Mouse (Mus musculus): ENCODE data around the gene Grap.

GRCm38 (mm10) chr11:61701696-61702095, 48.6 kb downstream of the Grap start:
- no peak for TF ChIP-seq CTCF (IDR thresholded peaks at IDR 0.05; ENCODE audit: low read depth)
- no peak for TF ChIP-seq EP300 (optimal IDR thresholded peaks at IDR 0.05)
